Mouse (Mus musculus) NIH3T3 (cell line): Measurements from ENCODE around the gene Phf19.

Experiments
- DNase-seq: peaks from one replicate; pipeline ENCODE4 v3.0.0-alpha.2; 2012; ENCODE audit warnings: low read depth

Gene Phf19

DNA sequence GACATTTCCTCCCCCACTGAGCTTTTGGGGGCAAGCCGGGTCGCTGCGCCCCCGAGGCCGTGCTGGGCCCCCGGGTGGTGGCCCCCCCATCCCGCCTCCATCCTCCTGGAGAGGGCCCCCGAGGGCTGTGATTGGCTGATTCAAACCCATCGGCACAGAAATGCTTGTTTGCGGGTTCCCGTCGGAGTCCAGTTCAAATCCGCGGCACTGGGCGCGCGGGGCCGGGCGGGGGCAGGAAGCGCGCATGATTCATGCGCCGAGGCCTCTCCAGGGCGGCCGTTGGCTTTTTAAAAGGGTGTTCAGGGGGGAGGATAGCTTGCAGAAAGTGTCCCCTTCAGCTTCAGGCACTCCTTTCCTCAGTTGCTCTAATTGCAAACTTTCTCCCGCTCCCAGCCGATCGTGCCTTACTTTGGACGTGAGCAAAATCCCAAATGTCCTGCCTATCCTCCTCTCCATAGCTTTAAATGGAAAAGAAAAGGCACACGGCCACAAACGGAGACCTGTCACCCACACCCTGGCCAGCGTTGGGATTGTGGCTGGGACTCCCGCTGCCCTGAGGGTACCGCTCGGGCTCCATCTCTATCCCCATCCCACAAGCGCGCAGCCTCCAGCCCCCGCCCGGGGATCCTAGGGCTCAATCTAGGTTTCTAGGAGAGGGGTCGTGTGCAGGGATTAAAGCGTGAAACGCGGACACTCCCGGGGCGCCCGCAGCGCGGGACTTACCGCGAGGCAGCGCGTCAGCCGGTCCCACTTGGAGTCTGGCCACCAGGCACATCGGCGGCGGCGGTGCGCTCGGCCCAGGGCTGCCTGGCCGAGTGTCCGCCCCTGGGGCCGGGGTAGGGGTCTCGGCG is at the start of gene Phf19:
TSS of gene Phf19 (minus strand) at position 809 of the 851 bp plus-strand sequence.
- peak; percentile 69 for DNase-seq

DNA sequence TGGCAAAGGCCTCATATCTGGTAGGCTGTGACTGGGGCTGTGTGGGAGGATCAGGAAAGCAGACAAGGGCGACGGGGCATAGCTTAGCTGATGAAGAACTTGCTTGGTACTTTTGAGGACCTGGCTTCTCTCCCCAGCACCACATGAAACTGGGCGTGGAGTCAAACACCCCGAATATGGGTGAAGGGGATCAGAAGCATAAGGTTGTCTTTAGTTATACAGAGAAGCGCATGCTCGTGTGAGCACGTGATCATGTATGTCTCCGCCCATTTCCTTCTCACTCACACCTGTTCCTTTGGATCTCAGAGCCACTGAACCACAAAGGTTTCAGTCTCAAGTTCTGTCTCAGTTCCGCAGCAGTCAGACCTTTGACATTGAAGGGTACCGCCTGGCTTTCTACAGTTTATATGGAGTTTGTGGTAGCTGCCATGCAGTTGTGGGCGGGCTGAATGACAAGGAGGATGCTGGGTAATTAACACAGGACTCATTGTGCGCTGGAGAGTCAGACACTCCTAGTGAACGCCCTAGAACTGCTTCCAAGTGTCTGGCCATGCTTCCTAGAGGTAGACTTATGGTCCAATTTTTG is 49.6 kb upstream of the Phf19 start:
- no peak for DNase-seq

DNA sequence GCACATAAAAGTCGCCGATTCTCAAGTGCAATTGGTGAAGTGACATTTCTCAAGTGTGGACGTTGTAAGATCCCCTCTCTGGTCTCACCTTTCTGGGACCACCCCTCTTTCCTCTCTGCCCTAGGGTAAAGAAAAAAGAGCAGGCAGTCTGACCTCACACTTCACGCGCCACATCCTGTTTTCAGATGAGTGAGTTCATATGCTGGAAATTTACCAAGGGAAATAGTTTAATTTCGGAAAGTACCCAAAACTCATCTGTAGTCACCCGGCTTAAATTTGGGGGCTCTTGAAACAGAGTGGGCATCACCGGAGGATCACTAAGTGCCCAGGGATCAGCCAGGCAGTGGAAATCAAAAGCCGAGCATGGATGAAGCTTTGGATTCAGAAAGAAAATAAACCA is 49.1 kb upstream of the Phf19 start:
- no peak for DNase-seq

DNA sequence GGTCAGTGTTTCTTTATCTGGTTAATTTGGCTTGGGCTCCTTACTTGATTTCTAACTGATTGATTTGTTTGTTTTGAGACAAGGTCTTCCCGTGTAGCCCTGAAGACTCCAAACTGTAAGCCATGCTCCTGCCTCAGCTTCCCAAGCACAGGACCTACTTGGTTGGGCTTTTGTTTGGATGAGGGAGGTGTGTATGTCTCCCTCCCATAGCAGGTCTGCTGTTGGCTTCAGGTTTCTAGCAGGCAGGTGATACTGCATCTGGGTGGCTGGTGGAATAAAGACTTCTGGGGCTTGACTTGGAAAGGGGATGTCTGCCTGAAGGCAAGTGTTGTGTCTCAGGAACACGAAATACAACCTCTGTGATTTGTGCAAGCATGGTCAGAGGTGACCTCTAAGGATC is 48.4 kb upstream of the Phf19 start:
- no peak for DNase-seq

DNA sequence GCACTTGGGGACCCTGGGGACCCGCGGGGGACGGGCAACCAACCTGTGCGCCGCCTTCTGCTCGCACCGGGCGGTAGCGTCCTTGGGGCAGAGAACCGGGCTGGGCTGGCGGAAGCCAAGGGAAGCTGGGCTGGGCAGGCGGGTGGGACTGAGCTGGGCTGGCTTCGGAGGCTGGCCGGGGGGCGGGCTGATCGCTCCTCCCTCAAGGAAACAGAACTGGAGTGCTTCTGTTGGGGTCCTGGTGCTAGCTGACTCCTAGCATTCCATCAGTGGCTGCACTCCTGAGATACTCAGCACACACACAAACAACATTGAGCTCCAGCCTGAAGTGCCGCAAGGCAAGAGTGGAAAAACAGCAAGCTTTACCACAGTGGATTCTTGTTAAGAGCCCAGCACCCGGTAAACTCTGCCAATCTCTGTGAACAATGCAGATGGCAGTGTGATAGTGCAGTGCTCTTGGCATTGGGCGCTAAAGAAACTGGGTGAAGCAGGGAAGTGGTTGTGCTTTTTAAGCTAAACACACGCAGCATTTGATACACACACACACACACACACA is 47.7 kb upstream of the Phf19 start, which contains the start of gene Traf1:
TSS of gene Traf1 (minus strand) at position 292 of the 556 bp plus-strand sequence.
- DNase-seq = no peak

DNA sequence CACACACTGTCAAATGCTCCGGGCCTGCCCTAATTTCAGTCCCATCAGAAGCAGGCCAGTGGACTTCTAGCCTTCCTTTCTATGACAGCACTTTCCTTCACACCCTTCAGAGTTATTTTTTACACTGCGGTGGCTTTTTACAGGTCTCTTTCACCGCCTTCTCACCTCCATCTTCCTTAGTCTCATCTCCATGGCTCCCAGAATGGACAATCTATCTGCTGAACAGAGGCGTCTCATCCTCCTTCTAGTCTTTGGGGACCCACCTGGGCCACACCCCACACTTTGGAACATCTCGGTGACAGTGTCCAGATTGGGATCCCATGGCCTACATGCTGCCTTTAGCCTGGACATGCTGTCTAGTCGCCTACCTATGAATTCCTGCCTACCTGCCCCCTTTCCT is 47.1 kb upstream of the Phf19 start:
- no peak for DNase-seq

DNA sequence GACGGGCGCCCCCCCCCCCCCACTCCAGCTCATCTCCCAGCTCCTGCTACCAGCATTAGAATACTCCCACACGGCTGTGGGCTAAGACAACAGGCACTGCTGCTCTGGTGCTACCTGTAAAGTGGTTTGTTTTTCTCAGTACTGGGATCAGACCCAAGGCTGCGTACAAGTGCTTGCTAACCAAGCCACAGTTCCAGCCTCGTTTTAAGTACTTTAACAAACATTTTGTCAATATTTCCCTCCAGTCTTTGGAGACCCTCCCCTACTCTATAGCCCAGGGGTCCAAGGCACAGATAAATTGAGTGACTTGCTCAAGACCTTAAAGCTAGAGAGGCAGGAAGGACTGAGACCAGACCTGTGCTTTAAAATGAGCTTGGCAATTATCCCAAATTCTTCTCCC is 46.6 kb upstream of the Phf19 start:
- DNase-seq = no peak

DNA sequence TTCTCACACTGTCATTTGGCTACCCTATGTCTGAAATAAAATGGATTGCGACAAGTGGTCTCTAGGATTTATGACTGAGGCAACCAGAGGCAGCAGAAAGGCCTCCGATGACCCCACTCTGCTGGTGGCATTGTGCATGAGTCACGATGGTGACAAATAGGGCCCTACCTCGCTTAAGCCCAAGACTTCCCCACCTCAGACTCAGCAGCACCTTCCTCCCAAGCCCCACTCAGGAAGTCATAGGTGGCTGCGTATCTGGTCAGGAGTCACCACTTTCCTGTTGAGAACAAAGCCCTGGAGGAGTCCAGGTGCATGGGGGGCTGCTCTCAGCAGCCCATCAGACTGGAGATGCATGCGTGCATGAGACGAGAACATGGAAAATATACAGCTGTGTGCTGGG is 44.8 kb upstream of the Phf19 start:
- no peak for DNase-seq

DNA sequence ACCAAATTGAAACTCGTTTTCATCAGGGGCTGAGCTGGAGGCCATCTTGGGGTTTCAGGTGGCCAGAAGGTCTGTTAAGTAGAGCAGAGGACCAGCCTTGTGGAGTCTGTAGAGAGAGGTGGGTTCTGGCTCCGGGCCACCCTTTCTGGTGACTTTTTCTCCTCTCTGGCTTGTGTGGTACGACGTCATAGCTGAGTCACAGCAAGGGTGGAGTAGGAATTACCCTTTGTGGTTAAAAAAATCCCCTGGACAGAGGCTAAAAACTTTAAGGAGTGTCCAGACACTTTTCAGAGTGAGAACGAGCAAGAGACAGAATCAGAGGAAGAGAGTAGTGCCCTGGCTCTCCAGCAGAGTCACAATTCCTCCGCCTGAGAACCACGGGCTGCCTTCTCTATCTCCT is 44.2 kb upstream of the Phf19 start:
- peak; percentile 78 for DNase-seq

DNA sequence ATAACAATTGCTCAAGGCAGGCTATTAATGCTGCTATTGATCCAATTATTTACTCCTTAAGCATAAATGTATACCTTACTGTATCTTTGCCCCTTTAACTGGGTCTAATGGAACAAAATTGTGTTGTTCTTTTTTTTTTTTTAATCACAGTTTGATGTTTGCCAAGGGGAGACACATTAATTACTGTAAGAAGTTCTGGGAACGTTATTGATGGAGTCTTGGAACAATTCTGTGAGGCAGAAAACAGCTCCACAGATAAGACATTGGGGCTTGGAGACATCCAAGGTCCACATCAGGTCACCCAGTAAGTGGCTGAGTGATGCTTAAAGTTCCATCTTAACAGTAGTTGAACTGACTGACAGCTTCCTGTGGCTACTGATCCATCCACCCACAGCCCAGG is 43.6 kb upstream of the Phf19 start:
- no peak for DNase-seq

DNA sequence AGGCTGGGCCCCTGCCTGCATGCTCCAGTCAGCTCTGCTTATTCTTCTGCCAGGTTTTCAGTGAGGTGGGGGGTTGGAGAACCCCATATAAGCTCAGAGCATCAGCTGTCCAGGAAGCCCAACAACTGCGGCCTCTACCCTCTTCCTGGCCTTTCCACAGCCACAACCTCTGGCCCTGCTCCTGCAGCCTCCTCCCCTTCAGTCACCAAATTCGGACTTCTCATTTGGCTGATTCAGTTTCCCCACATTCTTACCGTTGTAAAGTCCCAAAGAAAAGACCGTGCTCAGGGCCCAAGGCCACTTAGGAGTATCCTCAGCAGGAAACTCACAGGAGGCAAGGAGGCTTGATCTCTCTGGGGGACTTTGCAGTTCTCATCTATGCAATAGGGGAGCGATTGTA is 43.1 kb upstream of the Phf19 start:
- no peak for DNase-seq

DNA sequence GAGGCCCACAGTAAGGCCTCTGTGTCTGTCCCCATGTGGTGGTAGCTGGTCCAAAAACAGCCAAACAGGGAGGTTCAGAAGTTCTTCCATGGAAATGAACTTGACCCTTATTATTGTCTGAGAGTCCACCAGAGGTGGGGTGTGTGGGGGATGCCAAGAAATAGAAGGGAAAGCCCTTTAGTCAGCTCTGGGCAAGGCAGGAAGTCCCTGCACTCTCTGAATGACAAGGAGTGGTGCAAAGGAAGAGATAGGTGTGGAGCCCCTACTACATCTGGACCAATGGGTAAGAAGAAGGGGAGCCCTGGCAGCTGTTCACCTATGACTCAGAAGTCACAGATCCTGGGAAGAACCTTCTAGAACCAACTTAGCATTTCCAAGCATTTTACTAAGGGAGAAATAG is 40.5 kb upstream of the Phf19 start:
- DNase-seq = no peak

DNA sequence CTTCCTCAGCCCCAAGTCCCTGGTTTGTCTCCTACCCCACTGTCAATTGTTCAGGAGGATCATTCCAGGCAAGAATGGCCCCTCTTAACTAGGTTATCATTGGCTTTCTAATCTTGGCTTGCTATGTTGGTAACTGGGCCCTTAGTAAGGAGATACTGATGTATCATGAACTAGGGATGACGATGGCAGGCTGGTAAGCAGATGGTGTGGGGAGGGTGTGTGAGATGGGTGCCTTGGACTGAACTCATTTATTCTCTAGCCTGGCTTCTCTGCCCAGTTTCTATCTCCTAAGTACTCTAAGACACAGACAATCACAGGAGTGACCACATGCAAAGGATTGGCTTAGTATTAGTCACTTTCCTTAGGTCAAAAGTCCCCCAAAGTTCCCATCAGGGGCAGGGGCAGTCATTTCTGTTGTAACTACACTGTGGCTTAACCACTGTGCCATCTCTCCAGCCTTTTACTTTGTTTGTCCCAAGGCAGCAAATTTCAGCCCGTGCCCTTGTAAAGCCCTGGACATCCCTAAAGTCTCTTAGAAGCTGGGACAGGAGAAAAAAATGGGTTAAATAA is 39.8 kb upstream of the Phf19 start:
- no peak for DNase-seq

DNA sequence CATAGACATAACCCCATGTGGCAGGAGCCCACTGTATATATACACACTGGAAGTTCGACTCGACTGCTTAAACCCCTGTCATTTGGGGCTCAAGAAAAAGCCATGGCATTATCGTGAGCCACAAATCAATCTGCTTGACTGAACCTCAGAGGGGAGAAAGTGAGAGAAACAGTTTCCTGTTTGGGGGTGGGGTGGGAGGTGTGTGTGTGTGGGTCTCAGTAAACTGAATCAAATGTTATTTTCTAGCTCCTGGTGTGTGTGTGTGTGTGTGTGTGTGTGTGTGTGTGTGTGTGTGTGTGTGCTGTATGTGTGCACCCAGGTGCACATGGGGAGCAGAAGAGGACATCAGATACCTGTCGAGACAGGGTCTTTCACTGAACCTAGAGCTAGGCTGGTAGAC is 39.2 kb upstream of the Phf19 start:
- DNase-seq = no peak

DNA sequence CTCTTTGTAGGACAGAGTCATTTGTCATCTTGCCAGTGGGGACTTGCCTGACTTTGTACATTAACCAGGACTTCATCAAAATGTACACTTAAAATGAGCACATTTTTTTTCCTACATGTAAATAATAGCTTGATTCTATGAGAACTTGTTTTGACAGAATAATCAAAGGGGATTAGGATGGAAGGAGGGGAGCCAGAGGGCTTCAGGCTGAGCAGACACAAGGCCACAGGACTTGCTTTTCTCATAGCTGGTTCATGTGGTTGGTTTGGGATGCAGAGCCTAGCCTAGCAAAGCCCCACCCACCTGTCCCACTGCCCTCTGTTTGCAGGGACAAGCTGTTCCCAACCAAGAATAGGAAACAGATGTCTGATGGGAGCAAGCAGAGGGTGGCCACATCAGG is 37.6 kb upstream of the Phf19 start:
- no peak for DNase-seq

DNA sequence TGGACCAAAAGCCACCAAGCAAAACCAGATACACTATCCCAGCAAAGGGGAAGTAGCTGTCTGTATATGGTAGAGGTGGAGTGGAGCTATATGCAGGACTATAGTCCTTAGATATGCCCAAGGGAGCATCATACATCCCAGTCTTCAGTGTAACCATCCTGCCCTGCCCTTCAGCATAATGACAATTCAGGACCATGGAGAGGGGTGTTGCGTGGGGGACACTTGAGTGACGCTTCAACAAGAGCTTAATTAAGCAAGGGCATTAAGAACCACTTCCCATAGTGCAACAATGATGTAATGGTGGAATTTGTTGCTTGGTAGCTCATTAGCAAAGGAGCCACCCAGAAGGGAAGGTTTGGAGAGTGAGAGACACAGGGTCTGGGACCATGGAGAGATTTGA is 34.8 kb upstream of the Phf19 start:
- DNase-seq = no peak

DNA sequence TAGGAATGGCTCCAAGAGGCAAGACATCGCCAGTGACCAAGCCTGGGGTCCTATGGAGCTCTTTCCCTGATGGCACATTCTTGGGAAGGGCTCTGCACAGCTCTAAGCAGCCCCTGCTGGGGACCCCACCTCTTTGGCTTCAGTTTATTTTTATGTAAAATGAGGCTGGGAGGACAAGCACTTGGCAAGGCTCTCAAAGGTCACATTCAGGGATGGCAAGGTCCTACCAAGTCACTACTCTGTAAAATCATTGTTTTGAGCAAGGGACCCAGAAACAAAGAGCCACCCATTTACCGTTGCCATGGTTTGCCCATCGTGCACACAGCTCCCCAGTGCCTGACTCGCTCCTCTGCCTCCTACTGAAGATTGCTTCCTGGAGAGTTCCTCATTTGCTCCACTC is 32.2 kb upstream of the Phf19 start:
- DNase-seq = no peak

DNA sequence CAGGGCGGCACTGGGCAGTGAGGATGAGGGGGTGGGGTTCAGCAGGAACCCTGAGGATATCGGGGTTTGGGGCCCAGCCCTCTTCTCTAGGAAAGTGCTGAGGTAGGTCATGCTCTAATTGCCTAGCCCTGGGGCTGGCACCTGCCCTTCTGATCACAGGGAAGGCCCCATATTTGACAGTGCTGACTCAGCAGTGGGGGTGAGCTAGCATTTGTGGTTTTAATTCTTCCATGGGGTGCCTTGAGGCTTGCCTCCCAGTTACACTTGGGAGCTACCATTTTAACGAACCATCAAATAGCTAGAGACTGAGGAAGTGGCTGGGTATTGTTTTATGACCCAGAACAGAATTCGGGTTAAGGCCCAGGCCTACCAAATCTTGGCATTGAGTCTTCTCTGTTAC is 31.8 kb upstream of the Phf19 start:
- DNase-seq = no peak

DNA sequence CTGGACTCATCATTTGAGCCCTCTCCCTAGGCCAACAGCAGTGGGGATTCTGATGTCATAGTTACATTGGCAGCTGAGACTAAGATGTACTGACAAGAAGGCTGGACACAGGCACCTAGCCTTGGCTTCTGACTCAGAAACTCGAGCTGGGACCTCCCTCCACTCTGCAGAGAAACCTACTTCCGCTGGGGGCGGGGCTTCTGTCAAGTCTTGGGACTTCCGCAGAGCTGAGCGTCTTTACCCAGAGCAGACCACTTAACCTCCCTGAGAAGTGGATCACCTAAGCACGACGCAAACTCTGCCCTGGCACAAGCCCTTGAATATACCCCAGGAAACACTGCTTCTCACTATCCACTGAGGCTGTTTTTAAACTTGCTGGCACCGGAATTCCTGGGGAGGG is 30.9 kb upstream of the Phf19 start:
- DNase-seq = no peak

DNA sequence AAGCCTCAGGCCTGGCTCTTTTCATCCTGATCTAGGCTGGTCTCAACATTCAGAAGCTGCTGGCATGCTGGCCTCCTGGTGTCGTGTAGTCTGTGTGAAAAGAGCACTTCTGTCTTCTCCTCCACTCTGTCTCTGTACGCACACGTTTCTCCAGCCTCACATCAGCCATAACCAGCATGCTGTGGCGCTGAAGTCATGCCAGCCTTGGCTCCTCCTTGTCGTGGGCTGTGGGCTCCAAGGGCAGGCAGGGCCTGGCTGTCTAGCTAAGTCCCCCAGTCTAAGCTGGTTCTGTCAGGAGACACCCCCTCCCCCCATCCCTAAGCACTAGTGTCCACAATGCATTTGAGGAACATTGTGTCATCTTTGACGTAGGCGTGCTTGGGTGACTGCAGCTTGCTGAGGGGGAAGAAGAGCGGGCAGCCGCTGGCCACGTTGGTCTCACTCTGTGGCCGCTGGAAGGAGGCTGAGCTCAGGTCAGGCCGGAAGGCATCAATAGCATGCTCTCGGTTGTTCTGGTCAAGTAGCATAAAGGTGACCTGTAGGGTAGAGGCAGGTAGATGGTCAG is 29.8 kb upstream of the Phf19 start:
- no peak for DNase-seq

DNA sequence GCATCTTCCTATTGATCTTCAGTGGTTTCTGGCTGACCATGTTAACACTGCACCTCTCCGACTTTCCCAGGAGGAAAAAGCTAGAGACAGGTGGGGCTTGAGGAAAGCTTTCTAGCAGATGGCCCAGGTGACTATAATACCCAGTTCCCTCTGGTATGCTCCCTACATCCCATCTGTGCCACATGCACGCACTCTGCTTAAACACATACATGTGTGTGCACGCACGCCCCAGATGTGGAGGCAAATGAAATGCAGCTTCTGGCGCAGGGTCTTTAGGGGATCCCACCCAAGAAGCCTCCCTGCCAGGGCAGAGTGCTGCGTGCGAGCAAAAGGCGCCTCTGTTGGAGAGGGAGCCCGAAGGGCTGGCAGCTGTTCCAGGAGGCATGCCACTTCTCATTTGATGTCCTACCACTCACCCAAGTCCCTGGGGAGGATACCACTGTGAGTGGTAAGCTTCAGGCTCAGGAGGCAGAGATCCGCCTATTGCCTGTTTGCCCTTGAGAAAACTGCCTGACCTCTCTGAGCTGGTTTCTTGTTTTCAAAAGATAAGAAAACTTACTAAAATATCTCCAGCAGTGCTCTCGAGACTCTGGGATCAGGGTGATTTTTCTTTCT is 27.3 kb upstream of the Phf19 start:
- DNase-seq = peak; percentile 52

DNA sequence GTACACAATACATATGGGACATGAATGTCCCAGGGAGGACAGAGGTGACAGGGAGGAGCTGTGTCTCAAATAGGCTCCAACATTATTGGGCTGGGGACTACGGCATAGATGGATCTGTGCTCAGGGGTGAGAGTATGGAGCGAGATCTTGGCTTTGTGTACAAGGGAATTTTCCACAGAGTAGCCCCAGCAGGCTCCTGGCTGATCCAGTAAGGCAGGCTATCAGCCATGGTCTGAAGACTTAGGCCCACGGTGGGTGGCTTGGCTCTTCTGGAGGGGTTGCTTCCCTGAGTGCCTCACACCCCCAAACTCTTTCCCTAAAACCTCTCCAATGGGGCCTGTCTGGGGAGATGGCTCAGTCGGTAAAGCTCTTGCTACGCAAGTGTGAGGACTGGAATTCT is 26.4 kb upstream of the Phf19 start:
- no peak for DNase-seq
